Mouse (Mus musculus) stomach, postnatal 0 days (tissue): ENCODE measurements around the gene 1700031F05Rik. TPM values are rescaled to one million over a fixed set of nuclear protein-coding genes. Genes with fewer than 3 reads are reported as not detected.
"Not testable (repeated sequence)": the region's sequence is repeated elsewhere in the genome, so short reads cannot be mapped to it uniquely, and the experiment has no call there.

ENCODE experiments used
- ATAC-seq: fragments of 200-750 bp; cut with Nextera tagmentation; 2 replicates; pipeline ENCODE4 v1.8.0; 2017; ENCODE audit not compliant: low FRiP score, low TSS enrichment
- DNase-seq: peaks from one replicate; pipeline ENCODE4 v3.0.0-alpha.2; 2016; ENCODE audit warnings: low spot score
- H3K27ac ChIP-seq: fragments of 300-500 bp; sonication (generic); replicated peaks from 2 replicates; pipeline ENCODE4 v1.5.1; 2014; ENCODE audit warnings: mild to moderate bottlenecking, control low read depth
- H3K27me3 ChIP-seq: fragments of 300-500 bp; sonication (generic); 2 replicates; pipeline ENCODE4 v1.6.1; 2014; ENCODE audit warnings: low read length; ENCODE audit not compliant: control insufficient read depth, insufficient read depth
- H3K36me3 ChIP-seq: fragments of 300-500 bp; sonication (generic); 2 replicates; pipeline ENCODE4 v1.6.1; 2014; ENCODE audit warnings: low read length, mixed read lengths; ENCODE audit not compliant: control insufficient read depth, insufficient read depth
- H3K4me1 ChIP-seq: fragments of 300-500 bp; sonication (generic); replicated peaks from 2 replicates; pipeline ENCODE4 v1.6.1; 2014; ENCODE audit warnings: antibody characterized with exemption; ENCODE audit not compliant: control insufficient read depth, insufficient read depth
- H3K4me2 ChIP-seq: fragments of 300-500 bp; sonication (generic); replicated peaks from 2 replicates; pipeline ENCODE4 v1.6.1; 2014; ENCODE audit warnings: low read depth, mild to moderate bottlenecking, control low read depth, moderate library complexity
- H3K4me3 ChIP-seq: fragments of 300-500 bp; sonication (generic); 2 replicates; pipeline ENCODE4 v1.5.1; 2014; ENCODE audit warnings: low read depth, low read length, control low read depth
- H3K9ac ChIP-seq: fragments of 300-500 bp; sonication (generic); 2 replicates; pipeline ENCODE4 v1.6.1; 2014; ENCODE audit warnings: mild to moderate bottlenecking, low read length, control low read depth, mixed read lengths
- H3K9me3 ChIP-seq: fragments of 300-500 bp; sonication (generic); 2 replicates; pipeline ENCODE4 v1.6.1; 2016; ENCODE audit warnings: low read length; ENCODE audit not compliant: control insufficient read depth
- CTCF ChIP-seq: IDR thresholded peaks from 2 replicates; pipeline ENCODE4 v1.5.1; 2016; ENCODE audit warnings: antibody characterized with exemption, low read depth, mild to moderate bottlenecking, moderate library complexity
- EP300 ChIP-seq: optimal IDR thresholded peaks from 2 replicates; pipeline ENCODE3; 2016; ENCODE audit warnings: antibody characterized with exemption
- WGBS: fragments of 180-500 bp; shearing (Covaris S2); extraction: QIAGEN DNeasy Blood & Tissue Kit; methylation state at CpG from one replicate; pipeline ENCODE4 v1.1.7; 2014; 5-methylcytosine and 5-hydroxymethylcytosine counted together
- polyA plus RNA-seq: library from polyadenylated mRNA; unstranded; fragments of >200 nt; fragmentation: Nextera tagmentation; extraction: Ambion mirVana; gene quantifications from 2 replicates; pipeline ENCODE4 v1.2.1, GENCODE M21; 2015

1700031F05Rik gene
- not detected in 2 replicates for polyA plus RNA-seq

DNA sequence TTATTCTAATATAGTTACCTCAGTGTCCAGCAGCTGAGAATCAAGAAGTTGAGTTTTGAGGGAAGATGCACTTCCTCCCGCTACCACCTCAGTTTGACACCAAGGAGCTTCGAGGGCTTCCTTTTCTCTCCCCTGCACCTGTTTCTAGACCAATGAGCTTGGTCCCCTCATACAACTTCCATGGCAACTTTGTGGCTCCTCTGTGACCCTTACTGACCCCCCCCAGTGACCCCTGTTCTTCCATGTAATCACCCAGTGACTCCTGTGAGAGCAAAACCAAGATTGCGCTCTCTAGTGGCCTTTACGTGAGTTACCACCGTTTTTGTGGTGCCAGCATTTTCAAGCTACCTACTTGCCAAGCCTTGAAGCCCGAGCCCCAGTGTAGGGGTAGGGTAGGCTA, at the start of gene 1700031F05Rik:
TSS of gene 1700031F05Rik (minus strand) at position 101 of the 400 bp plus-strand sequence.
- Histone ChIP-seq H3K27me3 (no peaks in the 10 kb centered on the region), H3K27ac (no peak within 1 kb of the TSS), H3K9ac (no peak within 1 kb of the TSS), H3K36me3 (no peaks in the 10 kb centered on the region), H3K4me1 (no peaks in the 10 kb centered on the region), H3K4me2 (no peak within 1 kb of the TSS), H3K9me3 (no peaks in the 10 kb centered on the region), H3K4me3 (no peak within 1 kb of the TSS)
- TF ChIP-seq EP300 = no peak
- no peak for TF ChIP-seq CTCF
- 84% methylated on average over 6 of the region's 6 CpGs for WGBS
- ATAC-seq = no peak
- no peak for DNase-seq

DNA sequence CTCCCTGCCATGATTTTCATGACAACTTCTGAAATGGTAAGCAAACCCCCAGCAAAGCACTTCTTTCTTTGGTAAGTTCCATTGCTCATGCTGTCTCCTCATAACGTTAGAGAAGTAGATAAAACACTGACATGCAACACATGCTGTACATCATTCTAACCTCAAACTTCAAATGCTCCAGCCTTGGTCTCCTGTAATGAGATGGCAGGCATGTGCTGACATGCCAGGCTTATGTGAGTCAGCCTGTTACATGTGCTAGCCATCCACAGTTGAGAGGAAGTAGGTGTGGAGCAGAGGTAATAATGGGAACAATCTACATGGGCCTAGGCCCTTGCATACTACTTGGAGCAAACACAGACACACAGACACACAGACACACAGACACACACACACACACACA, 47.1 kb upstream of the 1700031F05Rik start:
- ATAC-seq, DNase-seq, H3K4me1 ChIP-seq, H3K27me3 ChIP-seq, H3K27ac ChIP-seq, H3K36me3 ChIP-seq, H3K4me2 ChIP-seq, H3K9me3 ChIP-seq, H3K9ac ChIP-seq, H3K4me3 ChIP-seq: not testable (repeated sequence)
- 60% methylated on average over 1 of the region's 1 CpGs for WGBS

DNA sequence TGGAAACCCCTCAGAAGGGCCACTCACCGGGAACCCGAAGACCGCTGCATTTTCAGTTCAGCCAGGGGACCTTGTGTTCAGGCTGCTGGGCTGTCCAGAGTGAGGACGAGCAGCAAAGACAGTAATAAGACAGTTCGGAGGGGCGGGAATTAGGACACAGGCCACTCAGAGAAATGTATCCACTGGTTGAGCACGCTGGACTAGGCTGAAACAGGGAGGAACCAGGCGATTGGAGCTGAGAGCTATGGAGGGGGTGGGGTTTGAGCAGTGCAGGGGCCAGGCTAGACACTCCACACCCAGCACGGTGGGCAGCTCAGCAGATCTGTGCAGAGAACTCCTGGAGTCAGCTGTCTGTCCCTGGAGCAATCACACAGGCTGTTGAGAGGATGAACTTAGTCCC, 40.8 kb upstream of the 1700031F05Rik start, which contains the start of the genes Dmrtc1a and 1700011M02Rik:
TSS of gene Dmrtc1a (minus strand) at position 101 of the 400 bp plus-strand sequence.
TSS of gene 1700011M02Rik (plus strand) at position 319 of the 400 bp plus-strand sequence.
- not testable (repeated sequence) for DNase-seq, ATAC-seq, H3K27me3 ChIP-seq, H3K4me2 ChIP-seq, H3K9ac ChIP-seq, H3K36me3 ChIP-seq, H3K9me3 ChIP-seq, H3K4me3 ChIP-seq, H3K4me1 ChIP-seq, H3K27ac ChIP-seq
- WGBS = 79% methylated on average over 5 of the region's 9 CpGs

DNA sequence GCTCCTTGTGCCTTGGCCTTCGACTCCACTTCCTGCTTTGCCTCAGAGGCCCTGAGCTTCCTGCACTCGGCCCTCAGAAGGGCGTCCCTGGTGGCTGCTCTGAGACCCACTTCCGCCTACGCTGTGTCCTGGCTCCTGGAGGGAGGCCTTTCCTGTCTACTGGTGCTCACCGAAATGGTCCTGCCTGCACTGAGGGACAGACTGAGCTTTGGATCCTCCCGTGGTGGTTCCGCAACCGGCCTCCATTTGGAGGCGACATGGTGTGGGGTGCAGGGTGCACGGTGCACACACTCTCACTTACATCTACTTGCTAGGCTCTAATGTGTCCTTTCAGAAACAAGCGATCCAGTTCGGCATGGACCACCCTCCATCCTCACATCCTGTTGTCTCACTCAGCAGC, 13.3 kb downstream of the 1700031F05Rik start, which contains the start of gene Dmrtc1c2:
TSS of gene Dmrtc1c2 (minus strand) at position 101 of the 400 bp plus-strand sequence.
- DNase-seq, H3K4me2 ChIP-seq, H3K4me3 ChIP-seq, H3K9me3 ChIP-seq, H3K27me3 ChIP-seq, H3K27ac ChIP-seq, H3K9ac ChIP-seq, H3K4me1 ChIP-seq, H3K36me3 ChIP-seq, ATAC-seq: not testable (repeated sequence)
- WGBS = 83% methylated on average over 1 of the region's 13 CpGs

DNA sequence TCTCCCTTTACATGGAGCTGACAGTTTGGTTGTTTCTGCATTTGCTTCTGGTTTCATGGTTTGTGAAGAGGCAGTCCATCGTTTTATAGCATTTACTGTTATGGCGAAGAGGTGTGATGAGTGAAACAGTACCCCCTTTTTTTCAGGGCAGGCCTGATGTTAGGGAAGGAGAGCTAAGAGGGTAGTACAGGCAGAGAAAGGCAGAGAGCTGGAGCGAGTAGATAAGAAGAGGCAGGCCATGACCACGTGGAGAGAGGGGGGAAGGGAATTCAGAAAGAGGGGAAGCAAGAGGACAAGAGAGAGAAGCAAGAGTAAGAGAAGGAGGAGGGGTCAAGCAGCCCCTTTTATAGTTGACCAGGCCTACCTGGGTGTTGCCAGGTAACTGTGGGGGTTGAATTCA, 55.5 kb downstream of the 1700031F05Rik start:
- Histone ChIP-seq H3K27me3 (no peaks in the 10 kb centered on the region), H3K36me3 (no peaks in the 10 kb centered on the region), H3K9ac (no peak overlapping the region), H3K27ac (no peak overlapping the region), H3K4me3 (no peak overlapping the region), H3K4me2 (no peak overlapping the region), H3K4me1 (no peaks in the 10 kb centered on the region), H3K9me3 (no peaks in the 10 kb centered on the region)
- ATAC-seq (no peak), DNase-seq (no peak)
- TF ChIP-seq EP300 (no peak), CTCF (no peak)
- WGBS = 57% methylated on average over 4 of the region's 4 CpGs

Other genes starting within 250 kb of the 1700031F05Rik start
- 1.9 and 2.2 TPM in 2 replicates for gene Phka1, start 223.7 kb downstream of the 1700031F05Rik start, polyA plus RNA-seq
- 0.59 and 1.1 TPM in 2 replicates for gene Gm3880, start 181.0 kb downstream of the 1700031F05Rik start, polyA plus RNA-seq
- gene Gm9112, start 160.3 kb downstream of the 1700031F05Rik start, polyA plus RNA-seq = not detected in 2 replicates
- not detected in 2 replicates for gene Dmrtc1b, start 160.1 kb downstream of the 1700031F05Rik start, polyA plus RNA-seq
- gene Dmrtc1c1, start 65.0 kb downstream of the 1700031F05Rik start, polyA plus RNA-seq = not detected in 2 replicates
- gene Dmrtc1c2, start 13.4 kb downstream of the 1700031F05Rik start, polyA plus RNA-seq = not detected in 2 replicates
- gene Dmrtc1a, start 40.7 kb upstream of the 1700031F05Rik start, polyA plus RNA-seq = 0.58 and 0.81 TPM in 2 replicates
- not detected in 2 replicates for gene 1700011M02Rik, start 40.9 kb upstream of the 1700031F05Rik start, polyA plus RNA-seq
- gene 1700018G05Rik, start 60.4 kb upstream of the 1700031F05Rik start, polyA plus RNA-seq = not detected in 2 replicates